Mouse (Mus musculus) T-cell, adult 66 days (primary cell): ENCODE measurements around the gene Nr2e1. TPM values are rescaled to one million over a fixed set of nuclear protein-coding genes. Genes with fewer than 3 reads are reported as not detected.

Experiments used
- total RNA-seq, 2 experiments: library from RNA; stranded (reverse); gene quantifications; 3 replicates in 1 of 2; 4 replicates in 1 of 2; pipeline ENCODE4 v1.2.4; 2023

Nr2e1 gene
- total RNA-seq, result not detected

GRCm38 (mm10) chr10:42583157-42583872 lies at the start of gene Nr2e1, which contains the start of gene Ostm1:
Gene Nr2e1, minus strand, starts transcription at chr10:42583632.
Gene Ostm1, plus strand, starts transcription at chr10:42583822.

Other genes with a start within 250 kb of the Nr2e1 start
- 1 to 10 TPM; 6.5 to 6.9 TPM for gene Afg1l, start 105.1 kb downstream of the Nr2e1 start, total RNA-seq
- gene Snx3, start 81.6 kb downstream of the Nr2e1 start, total RNA-seq, result 100 to 1,000 TPM in 1 of 2 experiments, 10 to 100 TPM in 1; 89.3 to 113 TPM
- 10 to 100 TPM; 33.7 to 33.8 TPM for gene Ostm1, start 190 bp upstream of the Nr2e1 start, total RNA-seq
- gene Sec63, start 177.9 kb upstream of the Nr2e1 start, total RNA-seq, result 10 to 100 TPM; 52.7 to 57.2 TPM